Mouse (Mus musculus) MEL (cell line): ENCODE results near the gene Lrrc19. TPM values are rescaled to one million over a fixed set of nuclear protein-coding genes. Genes with fewer than 3 reads are reported as not detected.

Source experiments
- DNase-seq: peaks from one replicate; pipeline ENCODE4 v3.0.0; 2011; ENCODE audit warnings: low read depth, low spot score
- H3K27ac ChIP-seq: 2 replicates; pipeline ENCODE4 v1.5.1; 2012; ENCODE audit warnings: low read depth, mild to moderate bottlenecking, control low read depth, low read length, moderate library complexity; ENCODE audit not compliant: control insufficient read depth
- H3K27me3 ChIP-seq, 2 experiments: fragments of 150-350 bp in 1 of 2; sonication (generic) in 1 of 2; 2 replicates each; pipeline ENCODE4 v1.6.1; 2012; ENCODE audit warnings: low read length in 2 of 2, mild to moderate bottlenecking in 2 of 2, improper control_type of control experiment in 1 of 2, moderate library complexity in 1 of 2; ENCODE audit not compliant: insufficient read depth in 2 of 2, control insufficient read depth in 1 of 2
- H3K36me3 ChIP-seq, 2 experiments: 2 replicates each; pipeline ENCODE4 v1.6.1; 2012 to 2014; ENCODE audit warnings: low read length in 2 of 2, improper control_type of control experiment in 1 of 2, inconsistent platforms in 1 of 2, mild to moderate bottlenecking in 1 of 2; ENCODE audit not compliant: insufficient read depth in 2 of 2, control insufficient read depth in 1 of 2
- H3K4me1 ChIP-seq, 2 experiments: fragments of 150-350 bp in 1 of 2; sonication (generic) in 1 of 2; 2 replicates each; pipeline ENCODE4 v1.6.1; 2012; ENCODE audit warnings: low read length in 2 of 2, improper control_type of control experiment in 1 of 2, mild to moderate bottlenecking in 1 of 2; ENCODE audit not compliant: insufficient read depth in 2 of 2, control insufficient read depth in 1 of 2
- H3K4me3 ChIP-seq, 2 experiments: fragments of 150-350 bp in 1 of 2; sonication (generic) in 1 of 2; 2 replicates each; pipeline ENCODE4 v1.5.1; 2012; ENCODE audit warnings: low read depth in 2 of 2, low read length in 2 of 2, mild to moderate bottlenecking in 2 of 2, moderate library complexity in 2 of 2, control low read depth in 1 of 2, improper control_type of control experiment in 1 of 2; ENCODE audit not compliant: control insufficient read depth in 1 of 2, insufficient read depth in 1 of 2
- H3K79me2 ChIP-seq: 2 replicates; pipeline ENCODE4 v1.6.1; 2012; ENCODE audit warnings: mild to moderate bottlenecking, low read length, moderate library complexity; ENCODE audit not compliant: control insufficient read depth, poor library complexity, insufficient read depth
- H3K9ac ChIP-seq: 2 replicates; pipeline ENCODE4 v1.6.1; 2012; ENCODE audit warnings: low read depth, mild to moderate bottlenecking, control low read depth, low read length, moderate library complexity; ENCODE audit not compliant: control insufficient read depth, poor library complexity, severe bottlenecking
- H3K9me3 ChIP-seq: fragments of 150-350 bp; sonication (generic); replicated peaks from 2 replicates; pipeline ENCODE4 v1.6.1; 2012; ENCODE audit warnings: mild to moderate bottlenecking, low read length, improper control_type of control experiment, moderate library complexity; ENCODE audit not compliant: insufficient read depth
- GATA1 ChIP-seq: IDR thresholded peaks from 2 replicates; pipeline ENCODE4 v1.6.1; 2011; ENCODE audit warnings: low read depth, low read length, improper control_type of control experiment
- ZKSCAN1 ChIP-seq: IDR thresholded peaks from 2 replicates; pipeline ENCODE4 v1.6.1; 2012; ENCODE audit warnings: low read depth, mild to moderate bottlenecking, inconsistent platforms, low read length, improper control_type of control experiment, moderate library complexity
- polyA plus RNA-seq, 2 experiments: library from polyadenylated mRNA; stranded (reverse) in 1 of 2; unstranded in 1 of 2; fragments of >175 nt in 1 of 2; fragments of >200 nt in 1 of 2; gene quantifications; 2 replicates each; pipeline versions ENCODE4 v1.2.1 to v1.2.4; 2012; ENCODE audit warnings: low replicate concordance in 2 of 2, low read depth in 1 of 2; ENCODE audit not compliant: insufficient read length in 2 of 2, insufficient read depth in 1 of 2, missing spikeins in 1 of 2
- total RNA-seq: library from RNA; depleted of rRNA; stranded (reverse); fragments of 300-350 nt; gene quantifications from 2 replicates; pipeline ENCODE4 v1.2.3, GENCODE M21; 2012; rRNA removed

The Lrrc19 gene
- total and polyA plus RNA-seq, 3 experiments, result 0.04 TPM; not detected in 2

DNA sequence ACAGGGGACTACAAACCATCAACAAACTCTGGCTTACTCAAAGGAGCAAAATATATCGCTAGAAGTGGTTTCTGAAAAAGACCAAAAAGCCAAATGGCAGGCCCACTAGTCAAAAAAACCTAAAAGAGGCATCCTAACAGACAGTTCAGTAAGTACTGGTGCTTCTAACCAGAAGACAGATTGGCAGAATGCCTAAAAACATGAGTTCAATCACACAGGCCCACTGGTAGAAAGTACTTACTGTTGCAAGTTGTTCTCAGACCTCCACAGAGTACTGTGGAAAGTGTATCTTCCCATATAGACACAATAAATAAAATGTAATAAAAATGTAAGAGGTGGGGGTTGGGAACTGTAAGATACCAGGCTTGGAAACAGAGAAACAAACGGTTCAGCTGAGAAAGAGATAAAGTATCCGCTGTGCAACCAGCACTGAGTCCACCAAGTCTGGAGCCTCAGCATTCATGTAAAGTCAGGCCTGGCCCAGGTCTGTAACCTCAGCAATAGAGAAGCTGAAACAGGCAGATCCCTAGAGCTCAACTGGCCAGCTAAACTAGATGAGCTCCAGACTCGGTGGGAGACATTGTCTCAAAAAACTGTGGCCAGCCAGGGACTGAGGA lies 58.1 kb downstream of the Lrrc19 start:
- Histone ChIP-seq H3K9me3 (no peaks in the 10 kb centered on the region), H3K4me1 (peaks cover 12 to 21% of the 10 kb centered on the region in 2 experiments)
- TF ChIP-seq GATA1, result peak; percentile 19; the same call in 1 of the 2 replicates
- no peak for TF ChIP-seq ZKSCAN1
- TF ChIP-seq, all 39 proteins: peak for 1
- H3K36me3 ChIP-seq, result peaks cover 3 to 25% of the 10 kb centered on the region in 2 experiments
- no peak overlapping the region for H3K27ac ChIP-seq
- H3K79me2 ChIP-seq, result peaks cover 51% of the 10 kb centered on the region
- no peak overlapping the region for H3K9ac ChIP-seq
- no peaks in the 10 kb centered on the region for H3K27me3 ChIP-seq
- DNase-seq, result peak; percentile 55
- no peak overlapping the region for H3K4me3 ChIP-seq

Other genes starting within 250 kb of the Lrrc19 start
- 0.85 and 1.0 TPM in 2 replicates for gene Gm10306, start 93.6 kb downstream of the Lrrc19 start, total RNA-seq
- gene Gm10306, start 93.6 kb downstream of the Lrrc19 start, polyA plus RNA-seq, result not detected
- gene Caap1, start 93.3 kb downstream of the Lrrc19 start, total RNA-seq, result 12.8 and 13.0 TPM in 2 replicates
- 10 to 100 TPM in 1 of 2 experiments, not detected in 1; 13.9 TPM for gene Caap1, start 93.3 kb downstream of the Lrrc19 start, polyA plus RNA-seq
- 85.1 and 103 TPM in 2 replicates for gene Plaa, start 46.9 kb downstream of the Lrrc19 start, total RNA-seq
- 100 to 1,000 TPM in 1 of 2 experiments, 10 to 100 TPM in 1; 63.7 to 102 TPM for gene Plaa, start 46.9 kb downstream of the Lrrc19 start, polyA plus RNA-seq
- 12.3 and 14.5 TPM in 2 replicates for gene Ift74, start 35.7 kb downstream of the Lrrc19 start, total RNA-seq
- gene Ift74, start 35.7 kb downstream of the Lrrc19 start, polyA plus RNA-seq, result 10 to 100 TPM in 1 of 2 experiments, not detected in 1; 10.2 TPM
- 0.10 and 0.58 TPM in 2 replicates for gene Tek, start 89.1 kb upstream of the Lrrc19 start, total RNA-seq
- under 1 TPM in 1 of 2 experiments, not detected in 1; 0.28 TPM for gene Tek, start 89.1 kb upstream of the Lrrc19 start, polyA plus RNA-seq